Mouse (Mus musculus) erythroblast, embryonic 14.5 days (primary cell): Measurements from ENCODE around the gene Nsun7.

Source experiments
- GATA1 ChIP-seq: IDR thresholded peaks from 2 replicates; pipeline ENCODE4 v1.6.1; 2012; ENCODE audit warnings: low read length, inconsistent platforms, mixed read lengths
- TAL1 ChIP-seq: IDR thresholded peaks from 3 replicates; pipeline ENCODE4 v1.6.1; 2012; ENCODE audit warnings: low read length, inconsistent platforms, mixed read lengths

DNA sequence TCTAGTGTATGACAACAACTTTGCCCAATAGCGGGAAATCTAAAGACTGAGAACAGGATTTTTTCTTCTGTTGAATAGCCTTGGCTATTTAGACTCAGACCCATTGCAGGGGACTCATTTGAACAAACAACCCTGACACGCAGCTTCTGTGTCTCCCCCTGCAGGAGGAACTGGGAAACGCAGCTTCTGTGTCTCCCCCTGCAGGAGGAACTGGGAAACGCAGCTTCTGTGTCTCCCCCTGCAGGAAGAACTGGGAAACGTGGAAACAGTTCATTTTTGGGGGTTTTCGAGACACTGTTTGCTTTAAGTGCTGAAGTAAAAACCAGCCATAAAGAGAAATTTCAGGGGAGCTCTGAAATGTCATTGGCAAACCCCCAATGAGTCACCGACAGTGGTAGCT, 66.7 kb downstream of the Nsun7 start:
- TF ChIP-seq GATA1 (no peak), TAL1 (no peak)
